Mouse (Mus musculus) heart, adult 2 months (tissue): ENCODE measurements around the gene Lima1.

ENCODE experiments used
- CTCF ChIP-seq: fragments of 200-600 bp; IDR thresholded peaks from 2 replicates; pipeline ENCODE4 v1.8.1; 2022; ENCODE audit warnings: antibody characterized with exemption, mild to moderate bottlenecking, moderate library complexity
- POLR2A ChIP-seq: fragments of 200-500 bp; IDR thresholded peaks from 2 replicates; pipeline ENCODE4 v1.6.1; 2011; ENCODE audit warnings: mild to moderate bottlenecking, low read depth, low read length, control low read depth; ENCODE audit not compliant: insufficient read depth

- TF ChIP-seq POLR2A (no peak), CTCF (no peak)
Observed at GRCm38 (mm10) chr15:99813639-99814038, 61.6 kb downstream of the Lima1 start.
